Comparison of ENCODE assay signal across 17 mouse cellular contexts in the genomic region with DNA sequence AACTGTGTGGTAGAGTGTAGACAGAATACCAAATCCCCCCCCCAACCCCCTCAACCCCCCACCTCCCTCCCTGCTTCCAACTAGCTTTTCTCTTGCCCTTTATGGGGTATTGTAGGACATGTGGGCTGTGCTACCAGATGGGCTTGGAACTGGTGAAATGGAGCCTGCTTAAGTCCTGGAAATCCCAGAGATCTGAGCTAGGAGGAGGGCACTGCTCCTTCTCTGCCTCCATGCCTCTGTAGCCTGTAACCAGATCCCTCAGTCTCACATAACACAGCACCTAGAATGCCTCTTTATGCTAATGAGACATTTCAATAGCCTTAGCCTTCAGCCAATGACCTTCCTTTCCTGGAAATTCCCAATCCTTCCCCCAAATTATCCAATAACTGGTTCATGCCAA.
"Had no signal": no experiment of that assay in that cellular context is flagged by ENCODE, and none has a peak within 500 bp of the region (broad histone marks: within the 10 kb centered on the region; RNA-seq: fewer than 3 reads in every experiment).

No protein-coding gene starts in this region.

- ATAC-seq: lung, postnatal 0 days; midbrain, embryonic 13.5 days; midbrain, embryonic 15.5 days had no signal

- H3K27ac ChIP-seq: lung, embryonic 15.5 days; macrophage; midbrain, embryonic 13.5 days; midbrain, embryonic 15.5 days; neural tube, embryonic 12.5 days; stomach, embryonic 15.5 days; stomach, postnatal 0 days had no signal

- H3K9ac ChIP-seq: lung, embryonic 15.5 days; midbrain, embryonic 13.5 days; midbrain, embryonic 15.5 days; neural tube, embryonic 12.5 days; stomach, embryonic 15.5 days had no signal

- DNase-seq: lung, adult 2 months; lung, postnatal 14 days; lung, postnatal 36 days; right cerebral cortex, postnatal 14 days; thymus, adult 2 months; thymus, postnatal 25 days; thymus, postnatal 4 days had no signal

- H3K4me1 ChIP-seq: lung, embryonic 15.5 days; megakaryocyte, embryonic 14.5 days; midbrain, embryonic 13.5 days; midbrain, embryonic 15.5 days; neural tube, embryonic 12.5 days; stomach, embryonic 15.5 days had no signal

- H3K36me3 ChIP-seq: lung, embryonic 15.5 days; midbrain, embryonic 13.5 days; midbrain, embryonic 15.5 days; neural tube, embryonic 12.5 days; stomach, embryonic 15.5 days had no signal

- H3K4me2 ChIP-seq: lung, embryonic 15.5 days; midbrain, embryonic 11.5 days; midbrain, embryonic 13.5 days; midbrain, embryonic 15.5 days; neural tube, embryonic 12.5 days; stomach, embryonic 15.5 days had no signal

- H3K27me3 ChIP-seq: lung, embryonic 15.5 days; megakaryocyte, embryonic 14.5 days; midbrain, embryonic 13.5 days; midbrain, embryonic 15.5 days; neural tube, embryonic 12.5 days; stomach, embryonic 15.5 days had no signal

- H3K9me3 ChIP-seq: lung, embryonic 15.5 days; megakaryocyte, embryonic 14.5 days; midbrain, embryonic 13.5 days; midbrain, embryonic 15.5 days; neural tube, embryonic 12.5 days; stomach, embryonic 15.5 days had no signal

- H3K4me3 ChIP-seq: lung, embryonic 15.5 days; megakaryocyte, embryonic 14.5 days; midbrain, embryonic 13.5 days; midbrain, embryonic 15.5 days; neural tube, embryonic 12.5 days; stomach, embryonic 15.5 days had no signal
